Mouse (Mus musculus) kidney, adult 10 weeks (tissue): ENCODE results near the gene Pnrc1. TPM values are rescaled to one million over a fixed set of nuclear protein-coding genes. Genes with fewer than 3 reads are reported as not detected.

ENCODE experiments used
- polyA plus RNA-seq: library from polyadenylated mRNA; stranded (reverse); fragments of 350-450 nt; fragmentation: Illumina TruSeq; extraction: RNeasy Lipid Tissue Mini Kit (QIAGEN cat#74804); gene quantifications from one replicate; pipeline ENCODE4 v1.2.3, GENCODE M21; 2014; ENCODE audit warnings: low read depth, low replicate concordance

The Pnrc1 gene
- 202 TPM for polyA plus RNA-seq

DNA sequence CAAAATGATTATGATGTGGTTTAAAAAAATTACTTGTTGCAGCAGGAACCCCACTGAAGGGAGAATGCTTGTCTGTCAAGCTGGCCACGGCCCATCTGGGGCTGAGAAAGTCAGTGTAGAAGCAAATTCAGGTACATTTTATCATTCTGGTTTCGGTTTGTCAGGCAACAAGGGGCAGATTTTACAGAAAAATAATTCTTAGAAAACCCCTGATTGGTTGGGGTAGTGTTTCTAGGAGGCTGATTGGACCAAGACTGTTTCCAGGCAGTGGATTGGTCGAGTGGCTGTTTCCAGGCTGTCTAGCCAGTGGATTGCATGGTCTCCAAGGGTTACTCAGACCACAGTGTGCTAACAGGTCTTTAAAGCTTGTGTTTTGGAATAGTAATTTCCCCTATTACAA is at the start of gene Pnrc1:
TSS of gene Pnrc1 (minus strand) at position 162 of the 400 bp plus-strand sequence.

DNA sequence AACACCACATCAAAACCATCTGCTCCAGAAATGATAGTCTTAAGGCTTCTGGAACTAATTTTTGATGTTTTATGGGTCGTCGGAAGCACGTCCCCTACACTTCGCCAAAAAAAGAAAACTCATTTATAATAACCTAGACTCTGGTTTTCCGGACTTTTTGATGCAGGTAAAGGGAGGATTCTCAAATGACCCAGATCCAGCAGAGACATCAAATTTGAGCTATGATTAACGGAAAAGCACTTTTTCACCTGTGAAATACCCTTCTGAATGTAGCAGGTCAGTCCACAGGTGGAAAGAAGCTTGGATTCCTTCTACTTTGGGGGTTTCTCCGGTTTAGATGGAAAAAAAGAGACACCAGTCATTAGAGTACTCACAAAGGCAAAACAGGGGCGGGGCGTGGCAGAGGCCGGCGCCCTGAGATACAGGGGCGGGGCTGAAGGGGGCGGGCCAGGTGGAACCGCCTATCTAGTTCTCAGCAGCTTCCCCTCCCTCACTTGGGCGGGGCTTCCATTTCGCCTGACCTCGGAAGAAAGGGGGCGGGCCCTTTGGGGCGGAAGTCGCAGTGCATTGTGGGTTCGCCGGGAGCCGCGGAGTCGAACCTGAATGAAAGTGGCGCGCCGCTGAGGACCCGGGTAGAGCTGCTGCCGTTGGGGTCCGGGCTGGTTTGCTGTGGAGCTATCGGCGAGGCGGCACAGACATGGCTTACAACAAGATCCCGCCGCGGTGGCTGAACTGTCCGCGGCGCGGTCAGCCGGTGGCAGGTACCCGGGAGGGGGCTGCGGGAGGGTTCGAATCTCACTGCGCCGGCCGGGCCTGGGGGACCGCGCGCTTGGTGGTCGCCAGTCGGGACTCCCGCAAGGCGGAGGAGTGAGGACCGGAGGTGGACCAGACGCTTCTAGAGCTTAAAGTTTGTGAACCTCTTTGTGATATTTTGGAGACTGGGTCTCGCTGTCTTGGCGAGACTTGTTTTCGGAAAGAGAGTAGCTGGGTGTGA is 20.1 kb upstream of the Pnrc1 start, which contains the start of gene Rngtt:
TSS of gene Rngtt (plus strand) at position 548 of the 994 bp plus-strand sequence.

DNA sequence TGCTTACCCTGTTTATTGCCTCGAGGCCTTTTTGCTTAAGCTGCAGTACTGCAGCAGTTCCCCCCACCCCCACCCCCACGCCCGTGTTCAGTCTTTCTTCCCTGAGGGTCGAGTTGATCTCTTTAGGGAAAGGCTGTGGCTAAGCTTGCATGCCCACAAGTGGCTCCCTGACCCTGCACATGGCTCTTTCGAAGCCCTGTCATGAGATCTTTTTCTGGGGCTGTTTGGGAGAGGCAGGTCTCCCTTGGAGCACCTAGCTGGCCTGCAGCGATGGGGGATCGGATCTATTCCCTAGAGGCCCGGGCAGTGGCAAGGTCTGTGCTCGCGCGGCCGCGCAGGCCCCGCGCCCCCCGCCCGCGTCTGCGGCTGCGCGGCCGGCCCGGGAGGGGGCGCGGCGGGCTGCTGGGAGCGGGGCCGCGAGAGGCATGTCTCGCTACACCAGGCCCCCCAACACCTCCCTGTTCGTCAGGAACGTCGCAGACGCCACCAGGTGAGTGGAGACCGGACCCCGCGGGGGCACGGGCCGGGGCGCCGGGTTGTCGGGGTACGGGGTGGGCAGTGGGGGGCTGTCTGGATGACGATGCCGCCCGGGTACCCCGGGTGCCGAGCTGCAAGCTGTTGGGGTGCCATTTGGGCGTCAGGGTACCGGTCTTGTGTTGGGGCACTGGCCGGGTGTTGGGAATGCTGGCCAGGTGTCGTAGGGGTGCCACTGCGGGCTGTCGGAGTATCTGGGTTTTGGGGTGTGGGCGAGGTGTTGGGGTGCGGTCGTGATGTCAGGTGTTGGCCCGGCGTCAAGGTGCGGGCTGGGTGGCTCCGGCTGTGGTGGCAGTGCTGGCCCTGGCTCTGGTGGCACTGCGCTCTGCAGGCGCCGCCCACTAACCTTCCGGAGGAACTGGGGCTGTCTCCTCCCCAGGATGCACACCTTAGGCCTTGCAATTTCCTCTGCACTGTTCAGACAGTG is 80.8 kb downstream of the Pnrc1 start, which contains the start of gene Srsf12:
TSS of gene Srsf12 (plus strand) at position 111 of the 961 bp plus-strand sequence.

Other genes with a start within 250 kb of the Pnrc1 start
- gene Gabrr2, start 227.2 kb downstream of the Pnrc1 start, polyA plus RNA-seq, result 0.24 TPM
- not detected for gene Gabrr1, start 157.6 kb downstream of the Pnrc1 start, polyA plus RNA-seq
- 1.5 TPM for gene Pm20d2, start 100.4 kb downstream of the Pnrc1 start, polyA plus RNA-seq
- not detected for gene Srsf12, start 81.2 kb downstream of the Pnrc1 start, polyA plus RNA-seq
- 37.5 TPM for gene Rngtt, start 20.1 kb upstream of the Pnrc1 start, polyA plus RNA-seq